Mouse (Mus musculus) lung, embryonic 15.5 days (tissue): ENCODE results near the gene Olfr603. TPM values are rescaled to one million over a fixed set of nuclear protein-coding genes. Genes with fewer than 3 reads are reported as not detected.
"Not testable (repeated sequence)": the region's sequence is repeated elsewhere in the genome, so short reads cannot be mapped to it uniquely, and the experiment has no call there.

ENCODE experiments used
- ATAC-seq: fragments of 200-750 bp; cut with Nextera tagmentation; 2 replicates; pipeline ENCODE4 v1.8.0; 2017; ENCODE audit warnings: moderate number of reproducible peaks, borderline replicate concordance; ENCODE audit not compliant: low FRiP score, low TSS enrichment; ENCODE audit errors: extremely low read depth
- H3K27ac ChIP-seq: fragments of 300-500 bp; sonication (generic); 2 replicates; pipeline ENCODE4 v1.5.1; 2015; ENCODE audit warnings: moderate library complexity, mild to moderate bottlenecking, inconsistent platforms
- H3K27me3 ChIP-seq: fragments of 300-500 bp; sonication (generic); 2 replicates; pipeline ENCODE4 v1.6.1; 2015; ENCODE audit warnings: inconsistent platforms
- H3K36me3 ChIP-seq: fragments of 300-500 bp; sonication (generic); 2 replicates; pipeline ENCODE4 v1.6.1; 2015; ENCODE audit warnings: inconsistent platforms
- H3K4me1 ChIP-seq: fragments of 300-500 bp; sonication (generic); 2 replicates; pipeline ENCODE4 v1.6.1; 2015; ENCODE audit warnings: inconsistent platforms
- H3K4me2 ChIP-seq: fragments of 300-500 bp; sonication (generic); 2 replicates; pipeline ENCODE4 v1.6.1; 2015; ENCODE audit warnings: inconsistent platforms, mild to moderate bottlenecking, moderate library complexity
- H3K4me3 ChIP-seq: fragments of 300-500 bp; sonication (generic); 2 replicates; pipeline ENCODE4 v1.5.1; 2015; ENCODE audit warnings: mild to moderate bottlenecking, inconsistent platforms
- H3K9ac ChIP-seq: fragments of 300-500 bp; sonication (generic); 2 replicates; pipeline ENCODE4 v1.6.1; 2015; ENCODE audit warnings: inconsistent platforms
- H3K9me3 ChIP-seq: fragments of 300-500 bp; sonication (generic); 2 replicates; pipeline ENCODE4 v1.6.1; 2016; ENCODE audit warnings: inconsistent platforms
- WGBS: fragments of 180-500 bp; shearing (Covaris S2); methylation state at CpG from one replicate; pipeline ENCODE4 v1.1.7; 2015; 5-methylcytosine and 5-hydroxymethylcytosine counted together
- microRNA-seq: library from miRNA; unstranded; fragments of <30 nt; microRNA quantifications from one replicate; pipeline ENCODE4, GENCODE M21; 2016
- polyA plus RNA-seq: library from polyadenylated mRNA; unstranded; fragments of >200 nt; fragmentation: Nextera tagmentation; extraction: Ambion mirVana; gene quantifications from 2 replicates; pipeline ENCODE4 v1.2.1, GENCODE M21; 2015

Gene Olfr603
- not detected in 2 replicates for polyA plus RNA-seq

GRCm38 (mm10) chr7:103386077-103386476, at the start of gene Olfr603:
TSS of gene Olfr603 (minus strand) at chr7:103386177.
- H3K36me3 ChIP-seq, result no peaks in the 10 kb centered on the region
- ATAC-seq, result no peak
- no peak within 1 kb of the TSS for H3K9ac ChIP-seq
- no peak within 1 kb of the TSS for H3K4me3 ChIP-seq
- H3K27ac ChIP-seq, result no peak within 1 kb of the TSS
- H3K4me2 ChIP-seq, result no peak within 1 kb of the TSS
- no peaks in the 10 kb centered on the region for H3K27me3 ChIP-seq
- H3K9me3 ChIP-seq, result no peaks in the 10 kb centered on the region
- no peaks in the 10 kb centered on the region for H3K4me1 ChIP-seq

- H3K27me3 ChIP-seq, H3K9me3 ChIP-seq, H3K4me2 ChIP-seq, H3K4me1 ChIP-seq, H3K36me3 ChIP-seq, H3K4me3 ChIP-seq, H3K9ac ChIP-seq, ATAC-seq, H3K27ac ChIP-seq: not testable (repeated sequence)
- 42% methylated on average over 1 of the region's 1 CpGs for WGBS
Measured at GRCm38 (mm10) chr7:103414772-103415171, 28.8 kb upstream of the Olfr603 start, which contains the start of gene Usp17lc. TSS of gene Usp17lc (plus strand) at chr7:103415072.

- not testable (repeated sequence) for H3K9ac ChIP-seq, H3K36me3 ChIP-seq, H3K27ac ChIP-seq, H3K4me3 ChIP-seq, ATAC-seq, H3K4me2 ChIP-seq, H3K4me1 ChIP-seq, H3K27me3 ChIP-seq, H3K9me3 ChIP-seq
- WGBS, result 63% methylated on average over 3 of the region's 3 CpGs
Measured at GRCm38 (mm10) chr7:103406521-103407055, 20.6 kb upstream of the Olfr603 start.

GRCm38 (mm10) chr7:103398981-103399380, 13.0 kb upstream of the Olfr603 start:
- H3K4me1 ChIP-seq, result no peaks in the 10 kb centered on the region
- no peak for ATAC-seq
- H3K27me3 ChIP-seq, result no peaks in the 10 kb centered on the region
- H3K9me3 ChIP-seq, result no peaks in the 10 kb centered on the region
- H3K36me3 ChIP-seq, result no peaks in the 10 kb centered on the region
- no peak overlapping the region for H3K9ac ChIP-seq
- 6% methylated on average over 1 of the region's 1 CpGs for WGBS
- H3K27ac ChIP-seq, result no peak overlapping the region
- no peak overlapping the region for H3K4me2 ChIP-seq
- H3K4me3 ChIP-seq, result no peak overlapping the region

- Histone ChIP-seq H3K4me3 (no peak overlapping the region), H3K4me1 (no peaks in the 10 kb centered on the region), H3K9ac (no peak overlapping the region), H3K36me3 (no peaks in the 10 kb centered on the region), H3K27ac (no peak overlapping the region), H3K4me2 (no peak overlapping the region), H3K9me3 (no peaks in the 10 kb centered on the region), H3K27me3 (no peaks in the 10 kb centered on the region)
- no peak for ATAC-seq
Measured at GRCm38 (mm10) chr7:103397758-103398157, 11.8 kb upstream of the Olfr603 start.

GRCm38 (mm10) chr7:103362555-103362954, 23.4 kb downstream of the Olfr603 start, which contains the start of gene Olfr601:
TSS of gene Olfr601 (minus strand) at chr7:103362655.
- WGBS, result 87% methylated on average over 1 of the region's 1 CpGs
- Histone ChIP-seq H3K9ac (no peak within 1 kb of the TSS), H3K36me3 (no peaks in the 10 kb centered on the region), H3K4me1 (no peaks in the 10 kb centered on the region), H3K4me3 (no peak within 1 kb of the TSS), H3K9me3 (no peaks in the 10 kb centered on the region), H3K27ac (no peak within 1 kb of the TSS), H3K4me2 (no peak within 1 kb of the TSS), H3K27me3 (no peaks in the 10 kb centered on the region)
- ATAC-seq, result no peak

GRCm38 (mm10) chr7:103349569-103349968, 36.4 kb downstream of the Olfr603 start, which contains the start of gene Olfr600:
TSS of gene Olfr600 (minus strand) at chr7:103349669.
- Histone ChIP-seq H3K27me3 (no peaks in the 10 kb centered on the region), H3K4me1 (no peaks in the 10 kb centered on the region), H3K9me3 (no peaks in the 10 kb centered on the region), H3K9ac (no peak within 1 kb of the TSS), H3K4me3 (no peak within 1 kb of the TSS), H3K27ac (no peak within 1 kb of the TSS), H3K36me3 (no peaks in the 10 kb centered on the region), H3K4me2 (no peak within 1 kb of the TSS)
- ATAC-seq, result no peak

GRCm38 (mm10) chr7:103335617-103336016, 50.4 kb downstream of the Olfr603 start, which contains the start of gene Olfr599:
TSS of gene Olfr599 (plus strand) at chr7:103335917.
- H3K4me3 ChIP-seq, result no peak within 1 kb of the TSS
- no peak within 1 kb of the TSS for H3K27ac ChIP-seq
- H3K4me1 ChIP-seq, result no peaks in the 10 kb centered on the region
- 90% methylated on average over 1 of the region's 1 CpGs for WGBS
- H3K4me2 ChIP-seq, result no peak within 1 kb of the TSS
- no peaks in the 10 kb centered on the region for H3K36me3 ChIP-seq
- no peak within 1 kb of the TSS for H3K9ac ChIP-seq
- no peak for ATAC-seq
- H3K9me3 ChIP-seq, result no peaks in the 10 kb centered on the region
- H3K27me3 ChIP-seq, result no peaks in the 10 kb centered on the region

Small RNA genes lying within 50 kb of the gene (microRNA-seq; reads per million reads assigned to microRNA genes)
- gene Gm25774, result not detected

Other genes with a start within 250 kb of the Olfr603 start
- gene Olfr588-ps1, start 245.3 kb downstream of the Olfr603 start, polyA plus RNA-seq, result not detected in 2 replicates
- gene Olfr589, start 229.8 kb downstream of the Olfr603 start, polyA plus RNA-seq, result not detected in 2 replicates
- gene Olfr591, start 207.8 kb downstream of the Olfr603 start, polyA plus RNA-seq, result not detected in 2 replicates
- not detected in 2 replicates for gene Olfr592, start 201.4 kb downstream of the Olfr603 start, polyA plus RNA-seq
- not detected in 2 replicates for gene Olfr593, start 174.3 kb downstream of the Olfr603 start, polyA plus RNA-seq
- gene Olfr594, start 169.2 kb downstream of the Olfr603 start, polyA plus RNA-seq, result not detected in 2 replicates
- not detected in 2 replicates for gene Usp17ld, start 133.7 kb downstream of the Olfr603 start, polyA plus RNA-seq
- not detected in 2 replicates for gene Olfr596, start 80.5 kb downstream of the Olfr603 start, polyA plus RNA-seq
- gene Olfr597, start 69.9 kb downstream of the Olfr603 start, polyA plus RNA-seq, result not detected in 2 replicates
- gene Olfr598, start 62.6 kb downstream of the Olfr603 start, polyA plus RNA-seq, result not detected in 2 replicates
- gene Olfr599, start 50.3 kb downstream of the Olfr603 start, polyA plus RNA-seq, result not detected in 2 replicates
- not detected in 2 replicates for gene Olfr600, start 36.5 kb downstream of the Olfr603 start, polyA plus RNA-seq
- gene Olfr601, start 23.5 kb downstream of the Olfr603 start, polyA plus RNA-seq, result not detected in 2 replicates
- not detected in 2 replicates for gene Usp17lc, start 28.9 kb upstream of the Olfr603 start, polyA plus RNA-seq
- gene Olfr605, start 59.3 kb upstream of the Olfr603 start, polyA plus RNA-seq, result not detected in 2 replicates
- gene Olfr606, start 62.9 kb upstream of the Olfr603 start, polyA plus RNA-seq, result not detected in 2 replicates
- not detected in 2 replicates for gene Olfr607, start 78.0 kb upstream of the Olfr603 start, polyA plus RNA-seq
- gene Olfr608, start 83.7 kb upstream of the Olfr603 start, polyA plus RNA-seq, result not detected in 2 replicates
- gene Olfr609, start 111.9 kb upstream of the Olfr603 start, polyA plus RNA-seq, result not detected in 2 replicates
- not detected in 2 replicates for gene Olfr610, start 125.9 kb upstream of the Olfr603 start, polyA plus RNA-seq
- gene Olfr611, start 134.7 kb upstream of the Olfr603 start, polyA plus RNA-seq, result not detected in 2 replicates
- gene Olfr612, start 156.5 kb upstream of the Olfr603 start, polyA plus RNA-seq, result not detected in 2 replicates
- not detected in 2 replicates for gene Olfr613, start 161.9 kb upstream of the Olfr603 start, polyA plus RNA-seq
- not detected in 2 replicates for gene Olfr615, start 169.9 kb upstream of the Olfr603 start, polyA plus RNA-seq
- not detected in 2 replicates for gene Olfr616, start 183.0 kb upstream of the Olfr603 start, polyA plus RNA-seq
- not detected in 2 replicates for gene Olfr617, start 186.9 kb upstream of the Olfr603 start, polyA plus RNA-seq
- gene Olfr618, start 203.9 kb upstream of the Olfr603 start, polyA plus RNA-seq, result not detected in 2 replicates
- not detected in 2 replicates for gene Olfr619, start 214.4 kb upstream of the Olfr603 start, polyA plus RNA-seq
- gene Olfr620, start 226.4 kb upstream of the Olfr603 start, polyA plus RNA-seq, result not detected in 2 replicates